Mouse (Mus musculus): ENCODE data around the gene Gm28230. TPM values are rescaled to one million over a fixed set of nuclear protein-coding genes. Genes with fewer than 3 reads are reported as not detected.

The Gm28230 gene
- polyA plus RNA-seq, 1 experiment from 2014 or later, result not detected

GRCm38 (mm10) chr2:74749337-74750121 lies 23.0 kb downstream of the Gm28230 start:
- ATAC-seq (replicated peaks; ENCODE audit: extremely low read depth, insufficient read depth, low FRiP score), result no peak
- under 1% methylated on average over 47 of the region's 47 CpGs for WGBS
- H3K9ac ChIP-seq (ENCODE audit: low read length), result no peak overlapping the region
- H3K4me2 ChIP-seq (ENCODE audit: low read depth, low read length), result peak overlapping the region; percentile 54
- peaks cover 8% of the 10 kb centered on the region for H3K4me1 ChIP-seq (ENCODE audit: control insufficient read depth, insufficient read depth, low read length)
- no peak overlapping the region for H3K27ac ChIP-seq (ENCODE audit: low read length)
- no peaks in the 10 kb centered on the region for H3K9me3 ChIP-seq (replicated peaks; ENCODE audit: control insufficient read depth, low read length)
- no peaks in the 10 kb centered on the region for H3K36me3 ChIP-seq (ENCODE audit: control insufficient read depth, insufficient read depth)
- peaks cover 91% of the 10 kb centered on the region for H3K27me3 ChIP-seq (ENCODE audit: control insufficient read depth, insufficient read depth, low read length)
- peak overlapping the region; percentile 37 for H3K4me3 ChIP-seq (ENCODE audit: low read length)

GRCm38 (mm10) chr2:74750731-74751250 lies 24.3 kb downstream of the Gm28230 start:
- ATAC-seq (replicated peaks; ENCODE audit: extremely low read depth, insufficient read depth, low FRiP score), result no peak
- Histone ChIP-seq H3K36me3 (ENCODE audit: control insufficient read depth, insufficient read depth) (no peaks in the 10 kb centered on the region), H3K27ac (ENCODE audit: low read length) (no peak overlapping the region), H3K4me1 (ENCODE audit: control insufficient read depth, insufficient read depth, low read length) (peaks cover 8% of the 10 kb centered on the region), H3K4me2 (ENCODE audit: low read depth, low read length) (no peak overlapping the region), H3K27me3 (ENCODE audit: control insufficient read depth, insufficient read depth, low read length) (peaks cover 89% of the 10 kb centered on the region), H3K9me3 (replicated peaks; ENCODE audit: control insufficient read depth, low read length) (no peaks in the 10 kb centered on the region), H3K4me3 (ENCODE audit: low read length) (no peak overlapping the region), H3K9ac (ENCODE audit: low read length) (no peak overlapping the region)
- WGBS, result 36% methylated on average over 5 of the region's 5 CpGs

GRCm38 (mm10) chr2:74751861-74752260 lies 25.3 kb downstream of the Gm28230 start:
- H3K27ac ChIP-seq (ENCODE audit: low read length), result no peak overlapping the region
- H3K9ac ChIP-seq (ENCODE audit: low read length), result no peak overlapping the region
- H3K4me2 ChIP-seq (ENCODE audit: low read depth, low read length), result no peak overlapping the region
- H3K27me3 ChIP-seq (ENCODE audit: control insufficient read depth, insufficient read depth, low read length), result peaks cover 86% of the 10 kb centered on the region
- H3K9me3 ChIP-seq (replicated peaks; ENCODE audit: control insufficient read depth, low read length), result no peaks in the 10 kb centered on the region
- ATAC-seq (replicated peaks; ENCODE audit: extremely low read depth, insufficient read depth, low FRiP score), result no peak
- peaks cover 8% of the 10 kb centered on the region for H3K4me1 ChIP-seq (ENCODE audit: control insufficient read depth, insufficient read depth, low read length)
- H3K36me3 ChIP-seq (ENCODE audit: control insufficient read depth, insufficient read depth), result no peaks in the 10 kb centered on the region
- H3K4me3 ChIP-seq (ENCODE audit: low read length), result no peak overlapping the region
- 71% methylated on average over 1 of the region's 1 CpGs for WGBS

- H3K36me3 ChIP-seq (ENCODE audit: control insufficient read depth, insufficient read depth), result no peaks in the 10 kb centered on the region
- peak overlapping the region; percentile 55 for H3K4me2 ChIP-seq (ENCODE audit: low read depth, low read length)
- peaks cover 84% of the 10 kb centered on the region for H3K27me3 ChIP-seq (ENCODE audit: control insufficient read depth, insufficient read depth, low read length)
- H3K9me3 ChIP-seq (replicated peaks; ENCODE audit: control insufficient read depth, low read length), result no peaks in the 10 kb centered on the region
- peak overlapping the region; percentile 24 for H3K4me3 ChIP-seq (ENCODE audit: low read length)
- H3K9ac ChIP-seq (ENCODE audit: low read length), result no peak overlapping the region
- WGBS, result 3% methylated on average over 45 of the region's 45 CpGs
- no peak for ATAC-seq (replicated peaks; ENCODE audit: extremely low read depth, insufficient read depth, low FRiP score)
- no peak overlapping the region for H3K27ac ChIP-seq (ENCODE audit: low read length)
- peaks cover 8% of the 10 kb centered on the region for H3K4me1 ChIP-seq (ENCODE audit: control insufficient read depth, insufficient read depth, low read length)
Measured at GRCm38 (mm10) chr2:74752431-74753174, 26.1 kb downstream of the Gm28230 start.

GRCm38 (mm10) chr2:74753175-74753523 lies 26.6 kb downstream of the Gm28230 start:
- Histone ChIP-seq H3K4me3 (ENCODE audit: low read length) (peak overlapping the region; percentile 24), H3K36me3 (ENCODE audit: control insufficient read depth, insufficient read depth) (no peaks in the 10 kb centered on the region), H3K9me3 (replicated peaks; ENCODE audit: control insufficient read depth, low read length) (no peaks in the 10 kb centered on the region), H3K9ac (ENCODE audit: low read length) (no peak overlapping the region), H3K4me2 (ENCODE audit: low read depth, low read length) (peak overlapping the region; percentile 55), H3K27ac (ENCODE audit: low read length) (no peak overlapping the region), H3K4me1 (ENCODE audit: control insufficient read depth, insufficient read depth, low read length) (peaks cover 8% of the 10 kb centered on the region), H3K27me3 (ENCODE audit: control insufficient read depth, insufficient read depth, low read length) (peaks cover 84% of the 10 kb centered on the region)
- 2% methylated on average over 25 of the region's 25 CpGs for WGBS
- no peak for ATAC-seq (replicated peaks; ENCODE audit: extremely low read depth, insufficient read depth, low FRiP score)

- Histone ChIP-seq H3K4me2 (ENCODE audit: low read depth, low read length) (no peak overlapping the region), H3K4me3 (ENCODE audit: low read length) (no peak overlapping the region), H3K36me3 (ENCODE audit: control insufficient read depth, insufficient read depth) (no peaks in the 10 kb centered on the region), H3K4me1 (ENCODE audit: control insufficient read depth, insufficient read depth, low read length) (peaks cover 8% of the 10 kb centered on the region), H3K9me3 (replicated peaks; ENCODE audit: control insufficient read depth, low read length) (no peaks in the 10 kb centered on the region), H3K9ac (ENCODE audit: low read length) (no peak overlapping the region), H3K27me3 (ENCODE audit: control insufficient read depth, insufficient read depth, low read length) (peaks cover 82% of the 10 kb centered on the region), H3K27ac (ENCODE audit: low read length) (no peak overlapping the region)
- WGBS, result 31% methylated on average over 5 of the region's 5 CpGs
- ATAC-seq (replicated peaks; ENCODE audit: extremely low read depth, insufficient read depth, low FRiP score), result no peak
Measured at GRCm38 (mm10) chr2:74753711-74754110, 27.2 kb downstream of the Gm28230 start.

GRCm38 (mm10) chr2:74760146-74760545 lies 33.6 kb downstream of the Gm28230 start:
- no peak for ATAC-seq (replicated peaks; ENCODE audit: extremely low read depth, insufficient read depth, low FRiP score)
- no peaks in the 10 kb centered on the region for H3K9me3 ChIP-seq (replicated peaks; ENCODE audit: control insufficient read depth, low read length)
- H3K4me1 ChIP-seq (ENCODE audit: control insufficient read depth, insufficient read depth, low read length), result peaks cover 13% of the 10 kb centered on the region
- H3K36me3 ChIP-seq (ENCODE audit: control insufficient read depth, insufficient read depth), result no peaks in the 10 kb centered on the region
- no peak overlapping the region for H3K4me3 ChIP-seq (ENCODE audit: low read length)
- H3K27ac ChIP-seq (ENCODE audit: low read length), result no peak overlapping the region
- peaks cover 81% of the 10 kb centered on the region for H3K27me3 ChIP-seq (ENCODE audit: control insufficient read depth, insufficient read depth, low read length)
- H3K4me2 ChIP-seq (ENCODE audit: low read depth, low read length), result no peak overlapping the region
- 0% methylated on average over 1 of the region's 1 CpGs for WGBS
- no peak overlapping the region for H3K9ac ChIP-seq (ENCODE audit: low read length)

GRCm38 (mm10) chr2:74761941-74762340 lies 35.4 kb downstream of the Gm28230 start:
- peaks cover 82% of the 10 kb centered on the region for H3K27me3 ChIP-seq (ENCODE audit: control insufficient read depth, insufficient read depth, low read length)
- no peaks in the 10 kb centered on the region for H3K36me3 ChIP-seq (ENCODE audit: control insufficient read depth, insufficient read depth)
- H3K9me3 ChIP-seq (replicated peaks; ENCODE audit: control insufficient read depth, low read length), result no peaks in the 10 kb centered on the region
- WGBS, result 6% methylated on average over 13 of the region's 13 CpGs
- H3K27ac ChIP-seq (ENCODE audit: low read length), result no peak overlapping the region
- no peak for ATAC-seq (replicated peaks; ENCODE audit: extremely low read depth, insufficient read depth, low FRiP score)
- H3K4me1 ChIP-seq (ENCODE audit: control insufficient read depth, insufficient read depth, low read length), result peaks cover 13% of the 10 kb centered on the region
- no peak overlapping the region; the same call in 1 of the 2 replicates for H3K4me3 ChIP-seq (ENCODE audit: low read length)
- H3K4me2 ChIP-seq (ENCODE audit: low read depth, low read length), result no peak overlapping the region
- H3K9ac ChIP-seq (ENCODE audit: low read length), result no peak overlapping the region

Measured in heart, embryonic 16.5 days (tissue).